Mouse (Mus musculus): ENCODE data around the gene Pnrc2. TPM values are rescaled to one million over a fixed set of nuclear protein-coding genes. Genes with fewer than 3 reads are reported as not detected.

Gene Pnrc2
- 264 and 272 TPM in 2 replicates for total RNA-seq (2014; fragmentation: Nextera tagmentation)
- total RNA-seq (2017) = 159 and 197 TPM in 2 replicates
- 7.7 and 7.9 TPM in 2 replicates for polyA plus RNA-seq (2012)

GRCm38 (mm10) chr4:135873526-135874202 is at the start of gene Pnrc2:
TSS of gene Pnrc2 (minus strand) at chr4:135873850.
- Histone ChIP-seq H3K27me3 (ENCODE audit: insufficient read depth, low read length) (no peaks in the 10 kb centered on the region), H3K4me1 (ENCODE audit: insufficient read depth, low read depth, low read length) (peaks cover 58% of the 10 kb centered on the region), H3K4me3 (ENCODE audit: low read depth, low read length) (peak within 1 kb of the TSS; percentile 75), H3K36me3 (replicated peaks) (peaks cover 35% of the 10 kb centered on the region), H3K9me3 (replicated peaks) (no peaks in the 10 kb centered on the region)
- peak; percentile 67 for ATAC-seq (ENCODE audit: extremely low read depth, insufficient number of reproducible peaks, low FRiP score, poor library complexity, severe bottlenecking)
- TF ChIP-seq POLR2AphosphoS5 (IDR thresholded peaks at IDR 0.05; ENCODE audit: insufficient replicate concordance, low read depth, low read length) (no peak), TAL1 (conservative IDR thresholded peaks at IDR 0.05; ENCODE audit: low read depth, low read length) (no peak)
- DNase-seq (ENCODE audit: low spot score) = peak; percentile 96

- Histone ChIP-seq H3K4me1 (ENCODE audit: insufficient read depth, low read depth, low read length) (peaks cover 22% of the 10 kb centered on the region), H3K36me3 (replicated peaks) (peaks cover 73% of the 10 kb centered on the region), H3K27me3 (ENCODE audit: insufficient read depth, low read length) (no peaks in the 10 kb centered on the region; the same call in 1 of the 2 replicates), H3K4me3 (ENCODE audit: low read depth, low read length) (no peak overlapping the region), H3K9me3 (replicated peaks) (no peaks in the 10 kb centered on the region)
- ATAC-seq (ENCODE audit: extremely low read depth, insufficient number of reproducible peaks, low FRiP score, poor library complexity, severe bottlenecking) = no peak
- TF ChIP-seq CTCF (IDR thresholded peaks at IDR 0.05; ENCODE audit: low read depth, low read length) (no peak), TAL1 (conservative IDR thresholded peaks at IDR 0.05; ENCODE audit: low read depth, low read length) (no peak), GATA1 (IDR thresholded peaks at IDR 0.05; ENCODE audit: borderline replicate concordance, low read length) (no peak), POLR2AphosphoS5 (IDR thresholded peaks at IDR 0.05; ENCODE audit: insufficient replicate concordance, low read depth, low read length) (no peak), GATA2 (IDR thresholded peaks at IDR 0.05; ENCODE audit: borderline replicate concordance, low read depth, low read length) (no peak)
- DNase-seq (ENCODE audit: low spot score) = no peak
Measured at GRCm38 (mm10) chr4:135922190-135922589, 48.5 kb upstream of the Pnrc2 start.

GRCm38 (mm10) chr4:135921257-135922120 is 47.8 kb upstream of the Pnrc2 start:
- no peak for DNase-seq (ENCODE audit: low spot score)
- peak overlapping the region; percentile 91 for H3K4me3 ChIP-seq (ENCODE audit: low read depth, low read length)
- no peak for ATAC-seq (ENCODE audit: extremely low read depth, insufficient number of reproducible peaks, low FRiP score, poor library complexity, severe bottlenecking)
- peaks cover 3% of the 10 kb centered on the region; the same call in 1 of the 2 replicates for H3K27me3 ChIP-seq (ENCODE audit: insufficient read depth, low read length)
- peaks cover 21% of the 10 kb centered on the region for H3K4me1 ChIP-seq (ENCODE audit: insufficient read depth, low read depth, low read length)
- TF ChIP-seq GATA1 (IDR thresholded peaks at IDR 0.05; ENCODE audit: borderline replicate concordance, low read length) (no peak), GATA2 (IDR thresholded peaks at IDR 0.05; ENCODE audit: borderline replicate concordance, low read depth, low read length) (no peak), POLR2AphosphoS5 (IDR thresholded peaks at IDR 0.05; ENCODE audit: insufficient replicate concordance, low read depth, low read length) (no peak), TAL1 (conservative IDR thresholded peaks at IDR 0.05; ENCODE audit: low read depth, low read length) (no peak), CTCF (IDR thresholded peaks at IDR 0.05; ENCODE audit: low read depth, low read length) (no peak)
- H3K9me3 ChIP-seq (replicated peaks) = no peaks in the 10 kb centered on the region
- peaks cover 73% of the 10 kb centered on the region for H3K36me3 ChIP-seq (replicated peaks)

- Histone ChIP-seq H3K9me3 (replicated peaks) (no peaks in the 10 kb centered on the region), H3K36me3 (replicated peaks) (peaks cover 66% of the 10 kb centered on the region), H3K4me1 (ENCODE audit: insufficient read depth, low read depth, low read length) (peaks cover 20% of the 10 kb centered on the region), H3K4me3 (ENCODE audit: low read depth, low read length) (peak within 1 kb of the TSS; percentile 91), H3K27me3 (ENCODE audit: insufficient read depth, low read length) (peaks cover 3% of the 10 kb centered on the region; the same call in 1 of the 2 replicates)
- peak; percentile 86 for ATAC-seq (ENCODE audit: extremely low read depth, insufficient number of reproducible peaks, low FRiP score, poor library complexity, severe bottlenecking)
- no peak for TF ChIP-seq GATA1 (IDR thresholded peaks at IDR 0.05; ENCODE audit: borderline replicate concordance, low read length)
- no peak for TF ChIP-seq POLR2AphosphoS5 (IDR thresholded peaks at IDR 0.05; ENCODE audit: insufficient replicate concordance, low read depth, low read length)
- peak; percentile 58 for TF ChIP-seq CTCF (IDR thresholded peaks at IDR 0.05; ENCODE audit: low read depth, low read length)
- DNase-seq (ENCODE audit: low spot score) = peak; percentile 84
Measured at GRCm38 (mm10) chr4:135920304-135921241, 46.9 kb upstream of the Pnrc2 start, which contains the start of gene Fuca1. TSS of gene Fuca1 (plus strand) at chr4:135920735.

- Histone ChIP-seq H3K36me3 (replicated peaks) (peaks cover 56% of the 10 kb centered on the region), H3K4me1 (ENCODE audit: insufficient read depth, low read depth, low read length) (peaks cover 20% of the 10 kb centered on the region), H3K4me3 (ENCODE audit: low read depth, low read length) (no peak overlapping the region), H3K9me3 (replicated peaks) (no peaks in the 10 kb centered on the region), H3K27me3 (ENCODE audit: insufficient read depth, low read length) (peaks cover 3% of the 10 kb centered on the region; the same call in 1 of the 2 replicates)
- ATAC-seq (ENCODE audit: extremely low read depth, insufficient number of reproducible peaks, low FRiP score, poor library complexity, severe bottlenecking) (no peak), DNase-seq (ENCODE audit: low spot score) (no peak)
- TF ChIP-seq CTCF (IDR thresholded peaks at IDR 0.05; ENCODE audit: low read depth, low read length) (no peak), TAL1 (conservative IDR thresholded peaks at IDR 0.05; ENCODE audit: low read depth, low read length) (no peak)
Measured at GRCm38 (mm10) chr4:135919280-135919639, 45.6 kb upstream of the Pnrc2 start.
